Mouse (Mus musculus): ENCODE measurements around the gene Rbks.

DNA sequence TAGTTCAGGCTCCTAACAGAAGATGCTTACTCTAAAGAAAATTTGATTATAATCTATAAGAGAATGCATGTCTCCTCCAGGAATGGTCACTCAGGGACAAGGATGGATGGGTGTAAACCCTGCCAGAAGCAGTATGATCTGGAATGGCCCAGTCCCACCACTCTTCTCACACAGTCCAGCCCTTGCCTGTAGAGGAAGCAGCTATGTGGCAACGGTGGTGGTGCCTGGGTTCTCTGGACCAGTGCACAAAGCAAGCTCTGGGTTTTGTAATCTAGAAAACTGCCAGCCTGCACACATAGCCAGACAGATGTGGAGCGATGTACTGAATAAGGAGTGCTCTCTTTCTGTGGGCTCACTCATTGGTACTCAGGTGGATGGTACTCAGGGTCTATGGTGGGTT is 56.9 kb downstream of the Rbks start:
- TF ChIP-seq CTCF (conservative IDR thresholded peaks at IDR 0.05; ENCODE audit: low read length) (no peak), NANOG (IDR thresholded peaks at IDR 0.05; ENCODE audit: borderline replicate concordance, low read length) (no peak), POU5F1 (IDR thresholded peaks at IDR 0.05; ENCODE audit: borderline replicate concordance, low read length) (no peak)

All from E14TG2a.4 (cell line).